Mouse (Mus musculus) left cerebral cortex, adult 2 months (tissue): ENCODE measurements around the gene Col28a1. TPM values are rescaled to one million over a fixed set of nuclear protein-coding genes. Genes with fewer than 3 reads are reported as not detected.

Source experiments
- DNase-seq, 2 experiments: peaks; one replicate each; pipeline ENCODE4 v3.0.0; 2021 to 2022; ENCODE audit warnings: low spot score in 2 of 2, mixed read lengths in 1 of 2; ENCODE audit errors: extremely low spot score in 1 of 2
- H3K27ac ChIP-seq: fragments of 200-600 bp; 2 replicates; pipeline ENCODE4 v1.8.1; 2022
- H3K4me3 ChIP-seq: fragments of 200-600 bp; 2 replicates; pipeline ENCODE4 v1.8.1; 2022
- CTCF ChIP-seq: fragments of 200-600 bp; IDR thresholded peaks from 2 replicates; pipeline ENCODE4 v1.8.1; 2022; ENCODE audit warnings: antibody characterized with exemption, mild to moderate bottlenecking, moderate library complexity
- intact Hi-C: fragments of 180-260 bp; cut with DNase I; formaldehyde crosslinking; loops from one replicate; pipeline ENCODE4 v1.15.1; 2025
- total RNA-seq, 2 experiments: library from RNA; stranded (reverse); gene quantifications; 2 replicates each; pipeline ENCODE4 v1.2.3; 2021

The Col28a1 gene
- total RNA-seq, 2 experiments from 2014 or later, result 0.63 to 0.89 TPM

- intact Hi-C loops, result no loop called here
- H3K27ac ChIP-seq, result no peak overlapping the region
- no peak for TF ChIP-seq CTCF
- no peak overlapping the region for H3K4me3 ChIP-seq
- no peak for DNase-seq
Observed at GRCm38 (mm10) chr6:7971020-7971760, 221.2 kb downstream of the Col28a1 start.

GRCm38 (mm10) chr6:7969376-7969775 lies 223.0 kb downstream of the Col28a1 start:
- no peak for DNase-seq
- TF ChIP-seq CTCF, result no peak
- Histone ChIP-seq H3K27ac (no peak overlapping the region), H3K4me3 (no peak overlapping the region)
- intact Hi-C loops, result no loop called here

- intact Hi-C loops, result no loop called here
- no peak for TF ChIP-seq CTCF
- DNase-seq, result no peak
- no peak overlapping the region for H3K4me3 ChIP-seq
- H3K27ac ChIP-seq, result no peak overlapping the region
Observed at GRCm38 (mm10) chr6:7965833-7966522, 226.4 kb downstream of the Col28a1 start.

GRCm38 (mm10) chr6:7962749-7963148 lies 229.7 kb downstream of the Col28a1 start:
- intact Hi-C loops, result no loop called here
- Histone ChIP-seq H3K4me3 (no peak overlapping the region), H3K27ac (no peak overlapping the region)
- TF ChIP-seq CTCF, result no peak
- no peak for DNase-seq

- intact Hi-C loops, result no loop called here
- TF ChIP-seq CTCF, result no peak
- H3K4me3 ChIP-seq, result no peak overlapping the region
- no peak overlapping the region for H3K27ac ChIP-seq
- DNase-seq, result no peak
Observed at GRCm38 (mm10) chr6:7952208-7952607, 240.2 kb downstream of the Col28a1 start.

- TF ChIP-seq CTCF, result no peak
Observed at GRCm38 (mm10) chr6:7951778-7952177, 240.6 kb downstream of the Col28a1 start.

More at GRCm38 (mm10) chr6:7951778-7952177, 240.6 kb downstream of the Col28a1 start:
- DNase-seq, result no peak
- no peak overlapping the region for H3K4me3 ChIP-seq
- H3K27ac ChIP-seq, result no peak overlapping the region
- intact Hi-C loops, result no loop called here

Other genes starting within 250 kb of the Col28a1 start
- gene Mios, start 16.6 kb upstream of the Col28a1 start, total RNA-seq, result 10 to 100 TPM; 20.5 to 26.2 TPM
- 10 to 100 TPM in 1 of 2 experiments, 1 to 10 TPM in 1; 8.8 to 16.1 TPM for gene Rpa3, start 66.6 kb upstream of the Col28a1 start, total RNA-seq
- 10 to 100 TPM; 43.1 to 48.7 TPM for gene Umad1, start 66.7 kb upstream of the Col28a1 start, total RNA-seq
- 1 to 10 TPM; 5.2 to 8.1 TPM for gene Gm45062, start 66.8 kb upstream of the Col28a1 start, total RNA-seq